Mouse (Mus musculus): ENCODE measurements around the gene Adrb1.
A peak's percentile ranks its signal among the peaks of the same experiment; 100 is the strongest.
"Not testable (repeated sequence)": the region's sequence is repeated elsewhere in the genome, so short reads cannot be mapped to it uniquely, and the experiment has no call there.

Adrb1 gene

DNA sequence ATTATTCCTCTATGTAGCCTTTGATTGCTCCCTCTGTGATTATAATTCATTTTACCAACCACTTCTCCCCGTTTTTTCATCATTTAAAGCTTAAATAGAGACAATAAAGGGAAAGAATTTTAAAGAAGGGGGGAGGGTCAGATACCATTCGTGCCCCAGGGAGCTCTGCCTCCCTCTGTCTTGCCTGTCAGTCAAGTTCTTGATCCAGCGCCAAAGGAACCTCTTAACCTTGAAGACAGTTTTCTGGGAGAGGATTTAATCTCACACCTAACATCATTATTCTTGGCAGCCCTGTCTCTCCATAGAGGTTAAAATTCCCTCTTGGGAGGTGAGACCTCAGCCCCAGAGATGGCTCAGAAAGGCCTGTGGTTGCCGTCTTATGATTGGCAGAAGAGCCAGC lies 28.7 kb downstream of the Adrb1 start:
- DNase-seq (ENCODE audit: low spot score): no peak

DNA sequence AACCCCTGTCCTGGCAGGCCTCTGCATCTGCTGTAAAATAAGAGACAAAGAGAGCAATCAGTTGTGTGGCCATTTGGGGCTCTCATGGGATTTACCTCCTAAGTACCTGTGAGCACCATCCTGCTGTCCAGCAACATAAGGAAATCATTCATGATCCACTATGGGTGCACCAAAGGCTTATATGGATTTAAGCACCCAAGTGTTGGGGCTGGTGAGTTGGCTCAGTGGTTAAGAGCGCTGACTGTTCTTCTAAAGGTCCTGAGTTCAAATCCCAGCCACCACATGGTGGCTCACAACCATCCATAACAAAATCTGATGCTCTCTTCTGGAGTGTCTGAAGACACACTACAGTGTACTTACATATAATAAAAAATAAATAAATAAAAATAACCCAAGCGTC lies 32.5 kb downstream of the Adrb1 start:
- DNase-seq (ENCODE audit: low spot score): not testable (repeated sequence)

DNA sequence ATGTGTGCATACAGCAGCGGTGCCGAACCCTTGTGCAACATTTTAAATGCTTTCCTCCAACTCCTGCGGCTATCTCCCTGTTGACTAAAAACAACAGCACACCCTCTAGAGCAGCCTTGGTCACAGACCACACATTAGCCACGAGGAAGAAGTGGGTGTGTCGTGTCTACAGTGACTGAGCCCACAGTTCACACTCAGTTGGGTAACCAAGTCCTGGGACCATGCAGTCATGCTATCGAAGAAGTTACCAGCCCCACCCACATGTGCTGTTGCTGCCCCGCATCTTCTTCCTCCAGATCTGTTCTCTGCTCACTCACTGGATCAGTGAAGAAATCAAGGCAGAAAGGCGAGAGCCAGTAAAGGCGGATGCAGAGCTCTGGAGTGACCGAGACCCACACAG lies 34.4 kb downstream of the Adrb1 start:
- no peak for DNase-seq (ENCODE audit: low spot score)

DNA sequence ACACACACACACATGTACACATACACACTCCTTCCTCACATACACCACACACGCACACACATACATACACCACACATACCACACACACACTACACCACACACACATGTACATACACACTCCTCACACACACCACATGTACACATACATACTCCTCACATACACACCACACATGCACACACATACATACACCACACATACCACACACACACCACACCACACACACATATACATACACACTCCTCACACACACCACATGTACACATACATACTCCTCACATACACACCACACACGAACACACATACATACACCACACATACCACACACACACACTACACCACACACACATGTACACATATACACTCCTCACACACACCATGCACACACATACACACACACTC lies 36.3 kb downstream of the Adrb1 start:
- no peak for DNase-seq (ENCODE audit: low spot score)

DNA sequence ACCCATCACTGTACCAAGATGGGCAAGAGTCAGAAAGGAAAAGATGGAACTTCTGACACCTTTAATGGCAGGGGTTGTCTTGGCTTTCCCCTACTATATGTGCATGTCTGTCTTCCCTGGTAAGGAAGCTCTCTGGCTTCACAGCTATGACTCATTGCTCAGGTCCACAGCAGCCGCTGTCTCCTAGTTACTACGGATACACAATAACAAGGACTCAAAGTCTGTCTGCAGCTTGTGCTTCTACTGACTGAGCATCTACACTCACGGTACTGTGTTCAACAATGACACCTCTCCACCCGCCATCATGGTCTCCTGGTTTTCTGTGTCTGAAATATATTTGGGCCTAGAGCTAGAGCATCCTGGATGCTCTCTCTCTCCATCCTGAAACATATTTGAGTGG lies 37.7 kb downstream of the Adrb1 start:
- no peak for DNase-seq (ENCODE audit: low spot score)

GRCm38 (mm10) chr19:56760306-56760940 lies 38.4 kb downstream of the Adrb1 start:
- DNase-seq (ENCODE audit: low spot score): no peak

DNA sequence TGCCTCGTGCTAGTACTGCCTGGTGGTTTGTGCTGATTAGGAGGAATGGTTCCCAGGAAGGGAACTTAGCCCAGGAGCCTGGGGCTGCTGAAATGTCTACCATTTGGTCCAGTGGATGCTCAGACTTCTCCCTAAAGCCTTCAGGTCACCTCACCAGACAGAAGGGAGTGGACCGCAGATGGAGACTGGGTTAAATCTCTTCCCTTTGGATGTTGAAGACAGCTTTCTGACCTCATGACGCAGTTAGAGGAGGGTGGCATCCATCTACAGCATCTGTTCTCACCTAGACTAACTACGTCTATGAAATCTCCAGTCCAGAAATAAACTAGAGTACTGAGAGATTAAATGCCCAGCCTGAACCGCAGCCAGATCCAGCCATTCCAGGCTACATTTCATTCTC lies 39.1 kb downstream of the Adrb1 start:
- no peak for DNase-seq (ENCODE audit: low spot score)

- no peak for DNase-seq (ENCODE audit: low spot score)
Observed at GRCm38 (mm10) chr19:56761727-56762126, 39.7 kb downstream of the Adrb1 start.

DNA sequence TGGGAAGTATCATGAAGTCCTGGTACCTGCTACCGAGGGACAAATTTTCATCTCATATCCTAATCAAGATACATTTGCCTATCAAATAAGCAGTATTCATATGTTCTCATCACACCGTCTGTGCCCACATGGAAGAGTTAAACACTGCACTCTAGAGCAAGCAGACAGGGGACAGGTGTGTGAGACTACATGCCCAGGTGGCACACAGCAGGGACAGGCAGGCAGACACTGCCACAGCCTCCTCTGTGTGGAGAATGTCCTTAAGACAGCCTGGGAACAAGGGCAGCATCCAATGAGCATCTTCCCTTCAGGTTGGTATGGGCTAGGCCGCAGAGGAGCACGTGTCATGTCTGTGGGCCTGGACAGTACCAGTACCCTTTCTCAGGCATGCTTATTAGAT lies 40.7 kb downstream of the Adrb1 start:
- no peak for DNase-seq (ENCODE audit: low spot score)

DNA sequence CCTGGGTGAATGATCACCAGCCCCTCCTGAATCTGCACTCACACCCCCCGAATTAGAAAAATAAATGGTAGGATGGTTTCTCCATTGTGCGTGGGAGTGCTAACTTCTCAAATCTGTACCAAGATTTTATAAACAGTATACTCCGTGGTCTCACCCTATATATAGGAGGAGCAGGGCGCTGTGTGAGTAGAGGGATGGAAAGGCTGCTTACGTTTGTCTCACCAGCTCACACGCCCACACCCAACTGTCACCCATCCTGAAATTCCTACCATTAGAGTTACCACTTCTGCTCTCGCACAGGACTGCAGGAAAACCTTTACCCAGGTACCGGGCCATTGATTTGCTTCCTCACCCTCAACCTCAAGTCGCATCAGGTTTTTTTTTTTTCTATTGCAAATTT lies 47.0 kb downstream of the Adrb1 start:
- DNase-seq (ENCODE audit: low spot score): no peak

DNA sequence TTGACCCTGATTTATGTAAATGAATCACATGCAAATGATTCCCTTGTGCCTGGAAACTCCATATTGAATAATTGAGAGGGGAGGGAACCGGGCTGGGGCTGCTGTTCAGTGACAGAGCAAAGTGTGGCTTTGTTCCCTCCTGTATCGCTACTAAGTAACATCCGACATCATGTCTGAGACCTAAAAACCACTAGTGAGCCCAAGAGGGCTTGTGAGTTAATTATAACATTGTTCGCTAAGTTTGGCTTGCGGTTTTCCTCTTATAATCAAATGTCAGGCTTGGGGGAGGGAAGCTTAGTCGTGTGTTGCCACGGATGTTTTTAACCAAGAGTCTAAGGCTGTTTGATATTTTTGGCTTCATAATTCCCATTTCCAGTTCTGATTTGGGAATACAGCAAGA lies 50.2 kb downstream of the Adrb1 start:
- DNase-seq (ENCODE audit: low spot score): peak; percentile 47

DNA sequence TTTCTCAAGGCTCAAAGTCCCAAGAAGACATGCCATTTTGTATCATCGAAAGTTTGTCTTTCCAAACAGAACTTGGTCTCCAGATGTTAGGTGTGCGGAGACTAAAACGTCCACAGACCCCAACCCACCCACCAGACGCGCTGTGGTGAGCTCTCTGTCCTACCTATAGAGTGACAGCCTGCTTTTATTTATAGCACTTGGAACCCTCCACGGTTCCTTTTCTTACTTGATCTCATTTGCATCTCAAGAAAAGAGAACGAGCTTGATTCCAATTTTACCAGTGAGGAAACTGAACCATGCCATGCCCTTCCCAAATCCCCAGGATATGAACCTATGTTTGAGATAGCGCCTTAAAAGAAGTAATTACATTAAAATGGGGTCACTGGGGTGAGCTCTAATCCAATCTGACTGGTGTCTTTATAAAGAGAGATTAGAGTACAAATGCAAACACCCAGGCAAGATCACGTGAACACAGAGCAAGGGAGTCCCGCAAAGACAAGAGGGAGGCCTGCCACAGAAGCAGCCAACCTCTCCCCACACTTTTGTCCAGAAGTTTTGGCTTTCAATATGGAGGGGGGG lies 51.5 kb downstream of the Adrb1 start:
- DNase-seq (ENCODE audit: low spot score): no peak

GRCm38 (mm10) chr19:56774408-56774962 lies 52.5 kb downstream of the Adrb1 start:
- DNase-seq (ENCODE audit: low spot score): no peak

DNA sequence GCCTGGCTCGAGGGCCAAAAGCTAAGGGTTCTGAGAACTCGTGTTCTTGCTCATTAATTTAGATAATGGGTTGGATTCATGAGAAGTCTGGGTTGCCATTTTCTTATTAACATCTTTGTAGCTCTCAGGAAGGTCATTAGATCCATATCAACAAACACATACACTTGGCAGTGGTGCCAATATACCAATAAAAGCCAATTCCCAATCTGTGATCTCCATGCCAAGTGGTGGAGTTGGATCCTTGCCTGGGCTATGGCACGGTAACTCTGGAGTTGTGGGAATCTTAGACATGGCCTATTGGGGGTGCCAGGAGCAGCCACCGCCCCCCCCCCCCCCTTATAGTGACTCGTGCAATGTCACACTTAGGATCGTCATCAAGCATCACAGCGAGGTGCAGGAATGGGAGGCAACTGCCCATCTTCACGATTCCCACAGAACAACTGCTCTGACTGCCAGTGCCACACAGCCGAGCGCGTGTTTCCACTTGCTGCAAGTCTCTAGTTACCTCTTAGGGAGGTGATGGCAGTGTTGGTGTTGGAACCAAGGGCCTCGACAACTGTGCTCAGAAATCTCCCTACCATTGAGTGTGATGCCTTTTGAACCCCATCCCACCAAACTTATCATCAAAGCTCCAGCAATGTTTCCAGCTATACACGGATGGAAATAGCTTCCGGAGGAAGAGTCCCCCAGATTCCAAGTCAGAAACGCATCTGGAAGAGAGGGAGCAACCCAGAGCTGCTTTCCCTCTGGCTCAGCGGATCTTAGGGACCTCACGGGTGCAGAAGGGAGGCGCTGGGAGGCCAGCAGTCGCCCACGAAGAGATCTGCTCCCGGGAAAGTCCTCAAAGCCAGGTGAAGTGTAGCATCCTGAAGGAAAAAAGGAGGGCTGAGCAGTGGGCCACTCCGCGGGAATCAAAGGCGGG lies 53.2 kb downstream of the Adrb1 start:
- no peak for DNase-seq (ENCODE audit: low spot score)

DNA sequence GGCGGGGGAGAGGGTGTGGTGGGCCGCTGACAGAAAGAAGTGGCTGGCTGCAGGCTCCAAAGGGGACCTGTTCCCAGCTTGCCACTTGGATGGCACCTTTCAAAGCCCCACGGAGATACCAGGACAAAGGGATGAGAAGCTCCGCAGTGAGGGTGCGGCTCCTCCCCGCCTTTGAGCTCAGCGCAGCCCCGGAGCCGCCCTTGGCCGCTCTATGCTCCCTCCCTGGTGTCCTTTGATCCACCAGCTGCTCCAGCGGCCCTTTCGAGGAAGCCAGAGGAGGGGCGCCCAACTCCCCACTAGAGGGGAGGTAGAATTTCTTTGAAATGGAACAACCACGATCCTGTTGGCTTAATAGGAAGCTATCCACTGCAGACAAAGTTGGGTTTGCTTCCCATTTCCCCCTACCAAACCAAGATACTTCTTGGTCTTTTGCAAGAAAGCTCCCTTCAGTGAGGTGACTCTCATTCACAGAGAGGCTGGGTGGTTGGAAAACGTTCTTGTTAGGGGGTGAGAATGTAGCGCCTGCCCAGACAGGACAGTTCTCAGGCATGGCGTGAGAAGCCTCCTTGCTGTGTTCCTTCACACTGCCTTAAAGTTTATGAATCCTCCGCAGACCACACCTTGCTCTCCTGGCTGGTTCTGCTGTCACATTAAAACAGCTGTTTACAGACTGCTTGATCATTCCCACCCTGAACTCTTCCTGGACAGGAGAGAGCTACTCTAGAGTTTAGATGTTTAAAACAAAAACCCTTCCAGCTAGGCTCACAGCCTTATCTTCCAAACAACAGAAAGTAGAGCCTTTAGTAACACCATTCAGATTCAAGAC lies 54.1 kb downstream of the Adrb1 start:
- DNase-seq (ENCODE audit: low spot score): no peak

GRCm38 (mm10) chr19:56776719-56777382 lies 54.9 kb downstream of the Adrb1 start:
- DNase-seq (ENCODE audit: low spot score): peak; percentile 43

GRCm38 (mm10) chr19:56778532-56778931 lies 56.5 kb downstream of the Adrb1 start:
- not testable (repeated sequence) for DNase-seq (ENCODE audit: low spot score)

Measured in T-cell, adult 2 months (primary cell).